Mouse (Mus musculus): ENCODE measurements around the gene Trdmt1.

Gene Trdmt1

DNA sequence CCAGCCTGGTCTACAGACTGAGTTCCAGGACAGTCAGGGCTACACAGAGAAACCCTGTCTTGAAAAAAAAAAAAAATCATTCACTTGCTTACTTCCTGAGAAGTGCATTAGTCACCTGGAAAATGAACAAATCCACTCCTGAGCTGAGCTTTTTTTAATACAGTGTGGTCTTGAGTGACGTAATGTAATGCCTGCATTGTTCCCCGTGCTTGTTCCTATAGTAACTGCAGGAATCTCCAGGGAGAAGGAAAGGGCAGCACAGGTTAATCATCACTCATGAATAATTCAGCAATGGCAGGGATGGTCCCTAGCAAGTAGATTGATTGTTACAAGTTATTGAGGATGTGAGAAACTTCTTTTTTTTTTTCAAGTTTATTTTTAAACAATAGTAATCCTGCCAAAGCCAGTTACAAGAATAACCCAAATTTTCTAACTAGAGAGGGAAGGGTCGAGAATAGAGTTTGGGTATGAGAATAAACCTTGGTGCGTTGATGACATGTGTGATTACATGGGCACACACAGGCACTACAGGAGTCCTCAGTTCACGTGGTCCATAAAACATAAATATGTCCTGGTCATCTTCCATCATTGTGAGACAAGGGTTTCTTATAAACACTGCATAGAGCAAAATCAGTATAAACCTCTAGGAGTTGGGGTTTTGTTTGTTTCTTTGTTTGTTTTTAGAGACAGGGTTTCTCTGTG lies 44.0 kb downstream of the Trdmt1 start:
- DNase-seq (ENCODE audit: extremely low read depth, insufficient read length, low spot score): peak; percentile 57

DNA sequence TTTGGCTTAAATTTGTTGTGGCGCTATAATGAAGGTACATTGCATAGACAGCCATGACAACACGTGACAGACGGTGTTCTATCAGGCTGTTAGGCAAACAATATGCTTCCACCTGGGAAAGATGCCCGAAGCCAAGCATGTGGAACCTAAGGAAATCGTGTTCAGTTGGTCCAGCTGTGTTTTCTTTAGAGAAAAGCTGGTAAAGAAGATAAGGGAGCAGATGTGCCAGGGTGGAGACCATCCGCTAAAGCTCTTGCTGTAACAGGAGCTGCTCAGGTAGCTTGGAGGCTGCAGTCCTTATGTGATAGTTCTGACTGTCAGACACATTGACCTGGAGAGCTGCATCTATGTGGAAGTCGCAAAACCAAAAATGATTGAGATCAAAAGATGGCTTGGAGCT lies 45.3 kb downstream of the Trdmt1 start:
- no peak for DNase-seq (ENCODE audit: extremely low read depth, insufficient read length, low spot score)

DNA sequence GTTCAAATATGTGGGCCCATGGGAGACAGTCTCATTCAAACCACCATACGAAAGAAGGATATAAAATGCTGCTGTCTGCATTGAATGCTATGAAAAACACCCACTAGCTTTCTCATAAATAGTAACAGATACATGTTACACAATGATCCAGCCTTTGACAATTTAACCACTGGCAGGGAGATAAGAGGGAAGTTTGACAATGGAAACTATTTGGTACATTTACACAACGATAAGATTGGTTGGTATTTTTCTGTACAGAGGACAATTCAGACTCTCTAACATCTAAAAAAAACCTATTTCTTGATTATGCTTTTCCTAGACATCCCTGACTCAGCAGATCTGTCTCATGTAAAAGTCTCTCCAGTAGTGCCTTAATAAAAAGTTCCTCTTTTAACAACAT lies 48.4 kb downstream of the Trdmt1 start:
- no peak for DNase-seq (ENCODE audit: extremely low read depth, insufficient read length, low spot score)

DNA sequence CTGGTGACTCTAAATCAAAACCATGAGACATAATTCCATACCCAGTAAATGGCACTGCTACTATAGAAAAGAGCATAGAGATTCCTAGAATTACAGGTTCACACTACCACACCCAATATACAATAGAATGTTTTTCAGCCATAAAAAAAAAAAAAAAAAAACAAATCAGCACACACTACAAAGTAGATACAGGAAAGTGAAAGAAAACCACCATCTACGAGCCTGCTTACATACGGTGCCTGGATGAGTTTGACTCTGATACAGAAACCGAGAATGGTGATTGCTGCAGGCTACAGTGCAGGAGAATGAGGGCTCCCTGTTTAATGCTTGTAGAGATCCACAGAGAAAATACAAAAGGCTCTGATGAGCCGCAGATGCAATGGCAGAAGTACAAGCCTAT lies 51.5 kb downstream of the Trdmt1 start:
- no peak for DNase-seq (ENCODE audit: extremely low read depth, insufficient read length, low spot score)

DNA sequence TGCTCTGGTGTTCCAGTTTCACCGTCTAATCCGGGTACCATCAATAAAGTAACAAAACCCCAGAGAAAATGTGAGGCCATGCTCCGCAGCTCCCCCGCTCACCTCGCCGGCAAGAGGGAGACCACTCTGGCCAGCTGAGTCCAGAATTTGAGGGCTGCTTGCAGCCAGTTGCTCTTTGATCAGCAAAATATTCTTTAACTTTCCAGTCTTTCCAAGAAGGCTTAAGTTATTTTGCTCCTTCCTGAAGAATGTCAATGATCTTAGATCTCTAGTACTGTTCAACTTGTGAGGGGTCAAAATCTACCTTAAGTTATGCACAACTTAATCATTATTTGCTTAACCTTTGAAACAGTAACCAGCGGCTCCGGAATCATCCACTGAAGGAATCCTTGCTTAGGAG lies 52.7 kb downstream of the Trdmt1 start, which contains the start of gene Cubn:
TSS of gene Cubn (minus strand) at position 80 of the 400 bp plus-strand sequence.
- DNase-seq (ENCODE audit: extremely low read depth, insufficient read length, low spot score): no peak

DNA sequence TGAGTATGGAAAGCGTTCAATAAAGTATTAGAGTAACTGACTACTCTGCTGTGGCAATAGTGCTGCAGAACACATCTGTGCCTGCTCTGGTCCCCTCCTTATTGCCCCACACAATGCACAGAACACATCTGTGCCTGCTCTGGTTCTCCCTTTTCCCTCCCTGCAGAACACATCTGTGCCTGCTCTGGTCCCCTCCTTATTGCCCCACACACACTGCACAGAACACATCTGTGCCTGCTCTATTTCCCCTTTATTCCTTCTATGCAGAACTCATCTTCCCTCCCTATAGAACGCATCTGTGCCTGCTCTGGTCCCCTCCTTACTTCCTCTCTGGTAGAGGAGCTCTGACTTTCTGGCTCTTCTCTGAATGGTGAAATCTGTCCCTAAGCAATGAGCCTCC lies 54.0 kb downstream of the Trdmt1 start:
- DNase-seq (ENCODE audit: extremely low read depth, insufficient read length, low spot score): no peak

DNA sequence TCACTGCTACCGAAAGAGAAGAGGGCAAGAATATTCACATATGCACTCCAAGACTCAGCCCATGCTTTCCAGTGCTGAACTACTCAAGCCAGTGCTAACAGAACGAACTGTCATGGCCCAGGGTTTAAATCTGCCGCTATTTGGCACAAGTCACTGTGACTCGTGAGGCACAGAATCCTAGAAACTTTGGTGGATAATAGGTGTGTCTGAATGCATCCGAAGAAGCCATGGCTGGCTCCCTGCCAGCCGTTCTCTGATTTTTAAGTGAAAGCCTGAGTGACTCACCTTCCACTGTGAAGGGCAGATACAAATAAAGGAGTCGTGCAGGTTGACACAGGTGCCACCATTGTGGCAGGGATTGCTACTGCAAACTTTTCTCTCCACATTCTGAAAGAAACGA lies 58.0 kb downstream of the Trdmt1 start:
- peak; percentile 20 for DNase-seq (ENCODE audit: extremely low read depth, insufficient read length, low spot score)

DNA sequence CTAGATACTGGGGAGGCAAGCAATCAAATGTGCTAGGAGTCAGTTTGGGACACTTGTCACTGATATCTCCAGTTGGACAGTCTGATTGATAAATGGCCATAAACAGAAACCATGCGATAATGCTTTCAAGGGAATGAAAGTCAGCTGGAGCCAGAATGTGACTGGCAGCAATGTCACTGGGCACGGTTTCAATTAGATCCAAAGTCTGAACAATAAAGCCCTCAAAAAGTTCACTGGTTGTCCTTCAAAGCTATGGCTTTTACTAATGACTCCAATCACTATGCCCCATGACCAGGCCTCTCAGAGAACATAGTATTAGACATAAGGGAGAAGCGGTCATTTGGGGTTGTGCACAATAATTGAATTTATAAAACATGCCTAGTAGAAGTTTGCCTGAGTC lies 59.9 kb downstream of the Trdmt1 start:
- no peak for DNase-seq (ENCODE audit: extremely low read depth, insufficient read length, low spot score)

DNA sequence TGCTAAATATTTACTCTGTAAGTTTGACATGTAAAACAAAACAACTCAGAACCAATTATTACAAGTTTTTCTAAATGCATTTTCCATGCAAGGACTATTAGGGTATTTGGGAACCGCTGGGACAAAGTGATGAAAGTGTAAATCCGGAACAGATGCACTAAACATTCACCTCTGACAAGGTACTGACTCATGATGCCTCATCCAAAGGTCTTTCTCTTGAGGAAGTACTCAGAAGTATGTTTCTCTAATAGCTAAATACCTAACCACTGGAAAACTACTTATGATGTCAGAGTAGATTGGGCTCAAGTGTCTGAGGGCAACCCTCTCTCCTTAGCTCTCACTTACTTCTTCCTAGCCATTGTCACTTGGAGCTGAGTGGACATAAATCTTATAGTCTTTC lies 63.7 kb downstream of the Trdmt1 start:
- DNase-seq (ENCODE audit: extremely low read depth, insufficient read length, low spot score): peak; percentile 10

DNA sequence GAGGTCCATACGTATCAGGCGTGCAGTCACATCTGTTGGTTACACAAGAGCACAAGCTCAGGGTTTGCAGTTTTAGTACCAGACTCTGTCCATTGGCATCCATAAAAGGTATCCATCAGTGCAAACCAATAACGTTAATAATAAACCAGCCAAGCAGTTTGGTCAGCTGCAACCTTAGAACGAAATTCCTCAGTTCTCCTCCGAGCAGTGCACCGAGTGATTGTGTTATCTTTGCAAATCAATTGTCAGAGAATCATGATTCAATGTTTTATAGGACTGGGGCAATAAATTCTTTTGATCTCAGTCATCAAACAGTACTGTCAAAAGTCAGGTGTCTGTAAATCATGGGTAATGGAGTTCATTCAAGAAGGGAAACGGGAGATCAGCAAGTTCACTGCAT lies 65.3 kb downstream of the Trdmt1 start:
- no peak for DNase-seq (ENCODE audit: extremely low read depth, insufficient read length, low spot score)

DNA sequence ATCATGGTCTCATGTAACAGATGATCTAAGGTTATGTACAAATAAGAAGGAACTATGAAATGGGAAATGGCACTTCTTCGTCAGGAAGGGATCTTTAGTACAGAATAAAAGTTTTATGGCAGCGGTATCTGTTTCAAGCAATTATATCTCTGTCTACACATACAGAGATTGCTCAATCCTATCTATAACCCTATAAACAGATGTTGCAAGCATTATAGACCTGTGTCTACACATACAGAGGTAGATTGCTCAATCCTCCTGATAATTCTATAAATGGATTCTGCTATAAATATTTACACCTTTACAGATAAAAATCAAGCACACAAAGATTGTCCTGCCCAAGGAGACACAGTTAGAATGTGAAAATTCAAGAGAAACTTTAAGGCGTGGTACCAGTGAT lies 74.4 kb downstream of the Trdmt1 start:
- DNase-seq (ENCODE audit: extremely low read depth, insufficient read length, low spot score): no peak

DNA sequence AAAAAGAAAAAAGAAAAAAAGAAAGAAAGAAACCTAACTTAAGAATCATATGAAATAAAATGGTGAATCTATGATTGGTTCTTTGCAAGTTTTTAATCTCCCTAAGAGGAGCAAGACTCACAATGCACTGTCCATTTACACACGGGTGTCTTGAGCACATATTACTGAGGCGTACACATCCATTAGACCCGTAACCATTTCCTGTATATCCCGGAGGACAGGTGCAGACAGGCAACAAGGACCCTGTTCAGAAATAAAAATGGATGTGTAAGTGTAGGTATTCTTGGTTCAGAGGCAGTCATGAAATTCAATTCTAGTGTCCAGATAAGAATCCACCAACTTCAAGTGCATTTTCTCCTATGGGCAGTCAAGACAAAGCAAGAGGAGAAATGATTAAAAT lies 74.8 kb downstream of the Trdmt1 start:
- no peak for DNase-seq (ENCODE audit: extremely low read depth, insufficient read length, low spot score)

DNA sequence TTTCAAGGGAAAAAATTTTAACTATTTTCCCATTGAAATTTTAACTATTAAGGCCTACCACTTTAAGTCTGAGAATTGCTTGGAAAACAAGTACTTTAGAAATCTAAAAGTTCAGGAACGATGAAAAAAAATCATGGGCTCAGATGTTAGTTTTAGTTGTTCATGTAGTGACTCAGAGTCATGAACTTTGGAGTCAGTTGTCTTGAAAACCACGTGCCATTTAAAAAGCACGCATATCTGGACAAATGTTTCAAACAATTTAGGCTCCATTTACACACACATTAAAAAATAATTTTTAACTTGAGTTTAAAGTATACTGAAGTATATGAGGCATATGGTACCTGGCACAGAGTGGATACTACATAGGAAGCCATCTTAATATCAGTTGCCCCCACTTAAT lies 77.8 kb downstream of the Trdmt1 start:
- DNase-seq (ENCODE audit: extremely low read depth, insufficient read length, low spot score): no peak
